Mouse (Mus musculus) lung, embryonic 16.5 days (tissue): Measurements from ENCODE around the gene Wee1. TPM values are rescaled to one million over a fixed set of nuclear protein-coding genes. Genes with fewer than 3 reads are reported as not detected.

ENCODE experiments used
- ATAC-seq: fragments of 200-750 bp; cut with Nextera tagmentation; 2 replicates; pipeline ENCODE4 v1.8.0; 2017; ENCODE audit warnings: low read depth, mild to moderate bottlenecking, moderate library complexity
- H3K27ac ChIP-seq: fragments of 300-500 bp; sonication (generic); 2 replicates; pipeline ENCODE4 v1.5.1; 2014; ENCODE audit warnings: mild to moderate bottlenecking, control low read depth, low read length
- H3K27me3 ChIP-seq: fragments of 300-500 bp; sonication (generic); 2 replicates; pipeline ENCODE4 v1.6.1; 2014; ENCODE audit warnings: low read depth, low read length, mixed read lengths; ENCODE audit not compliant: control insufficient read depth, insufficient read depth
- H3K36me3 ChIP-seq: fragments of 300-500 bp; sonication (generic); 2 replicates; pipeline ENCODE4 v1.6.1; 2014; ENCODE audit warnings: low read length; ENCODE audit not compliant: control insufficient read depth, insufficient read depth
- H3K4me1 ChIP-seq: fragments of 300-500 bp; sonication (generic); replicated peaks from 2 replicates; pipeline ENCODE4 v1.6.1; 2014; ENCODE audit warnings: low read length, mixed read lengths; ENCODE audit not compliant: control insufficient read depth, insufficient read depth
- H3K4me2 ChIP-seq: fragments of 300-500 bp; sonication (generic); 2 replicates; pipeline ENCODE4 v1.6.1; 2014; ENCODE audit warnings: low read depth, low read length, control low read depth
- H3K4me3 ChIP-seq: fragments of 300-500 bp; sonication (generic); 2 replicates; pipeline ENCODE4 v1.5.1; 2014; ENCODE audit warnings: mild to moderate bottlenecking, low read length, control low read depth
- H3K9ac ChIP-seq: fragments of 300-500 bp; sonication (generic); 2 replicates; pipeline ENCODE4 v1.6.1; 2014; ENCODE audit warnings: low read length, control low read depth
- H3K9me3 ChIP-seq: fragments of 300-500 bp; sonication (generic); 2 replicates; pipeline ENCODE4 v1.6.1; 2016; ENCODE audit warnings: low read length; ENCODE audit not compliant: control insufficient read depth
- WGBS: fragments of 180-500 bp; shearing (Covaris S2); extraction: QIAGEN DNeasy Blood & Tissue Kit; methylation state at CpG from one replicate; pipeline ENCODE4 v1.1.7; 2014; 5-methylcytosine and 5-hydroxymethylcytosine counted together
- polyA plus RNA-seq: library from polyadenylated mRNA; unstranded; fragments of >200 nt; fragmentation: Nextera tagmentation; extraction: Ambion mirVana; gene quantifications from 2 replicates; pipeline ENCODE4 v1.2.1, GENCODE M21; 2015

Wee1 gene
- polyA plus RNA-seq, 1 experiment from 2014 or later = 24.3 TPM

GRCm38 (mm10) chr7:110164103-110164681 is 42.3 kb downstream of the Wee1 start:
- Histone ChIP-seq H3K9me3 (no peaks in the 10 kb centered on the region), H3K36me3 (no peaks in the 10 kb centered on the region), H3K27me3 (no peaks in the 10 kb centered on the region), H3K4me3 (peak overlapping the region; percentile 60), H3K4me1 (no peaks in the 10 kb centered on the region; the same call in 1 of the 2 replicates), H3K27ac (peak overlapping the region; percentile 95), H3K4me2 (peak overlapping the region; percentile 92), H3K9ac (peak overlapping the region; percentile 76)
- WGBS = under 1% methylated on average over 24 of the region's 24 CpGs
- peak; percentile 87 for ATAC-seq

DNA sequence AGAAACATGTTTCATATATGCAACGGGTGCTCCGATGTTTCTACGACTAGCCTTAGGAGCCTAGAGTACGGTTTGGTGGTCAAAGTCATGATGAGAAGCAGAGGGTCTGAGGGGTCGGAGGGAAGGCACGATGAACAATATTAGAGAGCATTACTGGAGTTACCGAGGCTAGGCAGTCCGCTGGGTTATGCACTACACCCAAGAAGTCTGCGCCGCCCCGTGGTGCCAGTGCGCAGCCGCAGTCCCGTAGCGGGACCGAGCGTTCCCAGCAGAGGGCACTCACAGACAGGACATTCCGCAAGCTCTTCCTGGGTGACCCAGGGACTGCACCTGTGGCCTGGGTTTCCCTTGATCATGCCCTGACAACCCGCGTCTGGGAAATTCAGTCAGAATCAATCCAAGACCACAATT is 42.9 kb downstream of the Wee1 start:
- peak; percentile 94 for ATAC-seq
- H3K36me3 ChIP-seq = no peaks in the 10 kb centered on the region
- WGBS = under 1% methylated on average over 20 of the region's 20 CpGs
- no peaks in the 10 kb centered on the region for H3K27me3 ChIP-seq
- peak overlapping the region; percentile 76 for H3K9ac ChIP-seq
- no peaks in the 10 kb centered on the region for H3K9me3 ChIP-seq
- peak overlapping the region; percentile 95 for H3K27ac ChIP-seq
- H3K4me1 ChIP-seq = no peaks in the 10 kb centered on the region; the same call in 1 of the 2 replicates
- H3K4me3 ChIP-seq = peak overlapping the region; percentile 60
- peak overlapping the region; percentile 92 for H3K4me2 ChIP-seq

DNA sequence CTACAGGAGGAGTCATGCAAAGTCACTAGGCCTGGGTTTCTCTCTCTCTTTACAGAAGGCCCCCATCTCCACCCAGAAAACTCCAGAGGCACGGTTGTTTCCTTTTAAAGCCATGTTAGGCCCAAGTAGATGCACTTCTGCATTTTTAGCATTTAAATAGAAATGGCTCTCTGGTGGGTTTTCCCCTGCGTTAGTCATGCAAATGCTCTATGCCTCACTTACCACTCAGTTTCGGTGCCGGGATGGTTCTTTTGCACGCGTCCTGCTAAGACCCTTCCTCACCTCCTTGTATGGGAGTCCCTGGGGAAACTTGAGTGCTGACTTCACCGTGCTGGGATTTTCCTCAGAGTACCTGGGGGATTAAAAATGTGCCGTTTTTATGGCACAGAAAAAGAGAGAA is 44.4 kb downstream of the Wee1 start:
- H3K9ac ChIP-seq = no peak overlapping the region
- H3K27me3 ChIP-seq = no peaks in the 10 kb centered on the region
- no peak overlapping the region for H3K4me2 ChIP-seq
- WGBS = 75% methylated on average over 8 of the region's 8 CpGs
- no peak for ATAC-seq
- no peak overlapping the region for H3K27ac ChIP-seq
- no peaks in the 10 kb centered on the region for H3K36me3 ChIP-seq
- H3K4me1 ChIP-seq = no peaks in the 10 kb centered on the region; the same call in 1 of the 2 replicates
- no peaks in the 10 kb centered on the region for H3K9me3 ChIP-seq
- H3K4me3 ChIP-seq = no peak overlapping the region

DNA sequence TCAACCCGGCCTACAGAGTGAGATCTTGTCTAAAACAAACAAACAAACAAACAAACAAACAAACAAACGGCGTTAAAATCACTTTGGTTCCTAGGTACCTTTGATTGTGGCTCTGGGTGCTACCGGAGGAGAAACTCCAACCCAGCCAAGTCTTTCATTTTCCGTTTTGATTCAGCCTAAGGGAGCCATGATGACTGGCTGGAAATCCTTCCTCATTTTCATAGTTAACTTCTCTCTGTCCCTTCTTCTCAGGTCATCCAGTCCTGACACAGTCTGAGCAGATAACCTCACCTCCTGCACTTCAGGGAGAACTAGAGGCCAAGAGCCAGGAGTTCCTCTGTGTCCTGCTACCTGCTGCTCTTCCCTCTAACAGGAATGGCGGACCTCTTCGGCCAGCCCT is 57.4 kb downstream of the Wee1 start:
- WGBS = 82% methylated on average over 7 of the region's 7 CpGs
- Histone ChIP-seq H3K9me3 (no peaks in the 10 kb centered on the region), H3K36me3 (no peaks in the 10 kb centered on the region), H3K9ac (no peak overlapping the region), H3K4me3 (no peak overlapping the region), H3K4me1 (no peaks in the 10 kb centered on the region), H3K27me3 (no peaks in the 10 kb centered on the region), H3K4me2 (no peak overlapping the region), H3K27ac (no peak overlapping the region)
- no peak for ATAC-seq

DNA sequence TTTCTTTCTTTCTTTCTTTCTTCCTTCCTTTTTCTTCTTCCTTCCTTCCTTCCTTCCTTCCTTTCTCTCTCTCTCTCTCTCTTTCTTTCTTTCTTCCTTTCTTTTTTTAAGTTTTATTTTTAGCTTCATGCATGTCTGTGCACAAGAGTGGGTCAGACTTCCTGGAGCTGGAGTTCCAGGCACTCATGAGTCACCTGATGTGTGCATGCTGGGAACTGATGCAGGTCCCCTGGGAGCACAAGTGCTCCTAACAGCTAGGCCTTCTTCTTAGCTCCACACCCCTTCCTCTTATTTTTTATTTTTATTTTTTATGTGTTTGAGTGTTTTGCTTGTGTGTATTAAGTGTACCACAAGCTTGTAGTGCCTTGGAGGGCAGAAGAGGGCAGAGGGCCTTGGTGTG is 58.8 kb downstream of the Wee1 start:
- H3K27me3 ChIP-seq = no peaks in the 10 kb centered on the region

GRCm38 (mm10) chr7:110181446-110181845 is 59.6 kb downstream of the Wee1 start:
- no peak for ATAC-seq
- Histone ChIP-seq H3K4me2 (no peak overlapping the region), H3K27ac (no peak overlapping the region), H3K9me3 (no peaks in the 10 kb centered on the region), H3K36me3 (no peaks in the 10 kb centered on the region), H3K9ac (no peak overlapping the region), H3K4me1 (no peaks in the 10 kb centered on the region), H3K27me3 (no peaks in the 10 kb centered on the region), H3K4me3 (no peak overlapping the region)
- WGBS = 56% methylated on average over 8 of the region's 8 CpGs

More for the DNA sequence above, 58.8 kb downstream of the Wee1 start:
- H3K4me3 ChIP-seq = no peak overlapping the region
- H3K4me2 ChIP-seq = no peak overlapping the region
- H3K9me3 ChIP-seq = no peaks in the 10 kb centered on the region
- no peak overlapping the region for H3K27ac ChIP-seq
- H3K9ac ChIP-seq = no peak overlapping the region
- ATAC-seq = no peak
- no peaks in the 10 kb centered on the region for H3K4me1 ChIP-seq
- H3K36me3 ChIP-seq = no peaks in the 10 kb centered on the region

DNA sequence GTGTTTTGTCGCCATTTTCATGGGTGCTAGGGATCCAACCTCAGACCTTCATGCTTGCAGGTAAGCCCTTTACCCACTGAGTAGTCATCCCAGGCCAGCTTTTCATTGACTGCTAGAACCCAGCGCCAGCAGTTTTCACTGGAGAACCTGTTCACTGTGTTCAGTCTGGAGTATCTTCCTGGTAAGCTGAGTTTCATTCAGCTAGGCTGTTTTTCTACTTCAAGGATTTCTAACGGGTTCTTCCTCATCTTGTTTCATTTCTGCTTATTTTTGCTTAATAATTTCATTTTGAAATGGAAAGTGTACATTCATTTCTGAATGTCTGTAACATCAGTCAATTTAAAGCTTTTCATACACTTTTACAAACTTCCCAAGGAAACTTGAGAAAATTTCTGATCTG is 62.8 kb downstream of the Wee1 start:
- H3K9ac ChIP-seq = no peak overlapping the region
- ATAC-seq = no peak
- no peak overlapping the region for H3K4me3 ChIP-seq
- WGBS = 85% methylated on average over 3 of the region's 3 CpGs
- H3K9me3 ChIP-seq = no peaks in the 10 kb centered on the region
- H3K36me3 ChIP-seq = no peaks in the 10 kb centered on the region
- no peaks in the 10 kb centered on the region for H3K27me3 ChIP-seq
- no peak overlapping the region for H3K27ac ChIP-seq
- no peaks in the 10 kb centered on the region for H3K4me1 ChIP-seq
- H3K4me2 ChIP-seq = no peak overlapping the region

- Histone ChIP-seq H3K9me3 (no peaks in the 10 kb centered on the region), H3K9ac (no peak overlapping the region), H3K27ac (peak overlapping the region; percentile 70), H3K4me3 (no peak overlapping the region), H3K4me2 (no peak overlapping the region), H3K4me1 (no peaks in the 10 kb centered on the region), H3K27me3 (no peaks in the 10 kb centered on the region), H3K36me3 (no peaks in the 10 kb centered on the region)
- peak; percentile 76 for ATAC-seq
- 55% methylated on average over 7 of the region's 7 CpGs for WGBS
Measured at GRCm38 (mm10) chr7:110189951-110190350, 68.1 kb downstream of the Wee1 start.
